7 mouse cellular contexts compared by ENCODE assay signal in the genomic region with DNA sequence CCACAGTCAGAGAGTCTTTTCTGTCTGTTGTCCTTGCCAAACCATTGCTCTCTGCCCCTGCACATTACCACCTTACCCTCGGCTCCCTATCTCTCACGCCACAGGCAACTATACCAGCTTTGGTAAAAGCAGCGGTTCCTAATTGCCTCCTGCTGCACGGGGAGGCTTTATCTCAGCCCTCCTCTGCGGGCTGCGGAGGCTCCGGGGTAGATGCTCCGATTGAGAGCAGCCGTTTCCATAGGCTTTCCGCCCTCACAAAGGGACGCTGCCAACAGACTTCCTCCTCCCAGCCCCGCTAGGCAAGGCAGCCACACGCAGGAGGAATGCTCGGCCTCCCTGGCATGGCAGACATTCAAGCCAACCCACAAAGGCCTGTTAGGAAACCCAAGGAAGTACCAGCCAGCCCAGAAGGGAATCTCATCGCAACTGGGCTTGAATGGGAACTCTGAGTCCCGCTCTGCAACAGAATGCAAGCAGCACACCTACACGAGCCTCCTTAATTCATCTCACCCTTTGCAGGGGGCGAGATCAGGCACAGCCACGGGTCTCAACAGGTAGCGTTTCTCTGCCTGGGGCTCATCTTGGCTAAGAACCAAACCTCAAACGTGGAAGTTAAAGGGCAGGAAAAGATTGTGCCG.
DNase-seq lines count a peak whose midpoint lies in the region; ATAC-seq lines count a peak whose summit lies in the region.

No protein-coding gene starts in this region.

- H3K9me3 ChIP-seq in intestine, embryonic 16.5 days (ENCODE audit: control insufficient read depth, low read length), result no peaks in the 10 kb centered on the region
- H3K9me3 ChIP-seq in megakaryocyte, embryonic 14.5 days, result peaks cover 8% of the 10 kb centered on the region
- no peaks in the 10 kb centered on the region for H3K9me3 ChIP-seq in stomach, embryonic 15.5 days

- no peak overlapping the region for H3K27ac ChIP-seq in intestine, embryonic 16.5 days (ENCODE audit: low read length)
- no peak overlapping the region for H3K27ac ChIP-seq in stomach, embryonic 15.5 days

- intact Hi-C loops in left cerebral cortex, postnatal 25 days (cut with DNase I), result loop anchor here (2.0 kb wide), 1 partner anchor 116 kb away; the partner anchor contains the start of gene Rybp

- DNase-seq in NIH3T3 (ENCODE audit: low read depth), result peak; percentile 24
- peak; percentile 35 for DNase-seq in cerebellum, adult 9-10 months
- peak; percentile 47 to 60 for DNase-seq in frontal cortex, postnatal 14 days (ENCODE audit: low spot score in 2 of 2)
- DNase-seq in left cerebral cortex, postnatal 25 days (ENCODE audit: low spot score in 2 of 2), result peak; percentile 68 to 95

- H3K4me2 ChIP-seq in intestine, embryonic 16.5 days (ENCODE audit: low read depth, low read length), result peak overlapping the region; percentile 17; the same call in 1 of the 2 replicates
- peak overlapping the region; percentile 35; the same call in 1 of the 2 replicates for H3K4me2 ChIP-seq in stomach, embryonic 15.5 days

- no peak; the same call in 1 of the 2 replicates for ATAC-seq in intestine, embryonic 16.5 days
- ATAC-seq in stomach, embryonic 15.5 days (ENCODE audit: insufficient read depth, low FRiP score, low read depth), result no peak

- H3K9ac ChIP-seq in intestine, embryonic 16.5 days (ENCODE audit: low read depth, low read length), result peak overlapping the region; percentile 42
- H3K9ac ChIP-seq in stomach, embryonic 15.5 days, result no peak overlapping the region; the same call in 1 of the 2 replicates

- H3K4me3 ChIP-seq in intestine, embryonic 16.5 days (ENCODE audit: low read length), result no peak overlapping the region
- peak overlapping the region; percentile 85 for H3K4me3 ChIP-seq in megakaryocyte, embryonic 14.5 days (replicated peaks)
- H3K4me3 ChIP-seq in stomach, embryonic 15.5 days (replicated peaks), result 0 out of 2 replicates have a peak overlapping the region, but pooled peaks have one; percentile 8

- H3K4me1 ChIP-seq in intestine, embryonic 16.5 days (ENCODE audit: control insufficient read depth, insufficient read depth, low read length), result peaks cover 7% of the 10 kb centered on the region
- peaks cover 24% of the 10 kb centered on the region for H3K4me1 ChIP-seq in megakaryocyte, embryonic 14.5 days
- H3K4me1 ChIP-seq in stomach, embryonic 15.5 days, result peaks cover 10% of the 10 kb centered on the region

- no peaks in the 10 kb centered on the region for H3K36me3 ChIP-seq in intestine, embryonic 16.5 days (ENCODE audit: control insufficient read depth, insufficient read depth, low read length)
- no peaks in the 10 kb centered on the region for H3K36me3 ChIP-seq in megakaryocyte, embryonic 14.5 days (replicated peaks; ENCODE audit: low read length)
- no peaks in the 10 kb centered on the region for H3K36me3 ChIP-seq in stomach, embryonic 15.5 days

- WGBS in intestine, embryonic 16.5 days, result 20% methylated on average over 22 of the region's 22 CpGs
- WGBS in stomach, embryonic 15.5 days, result 14% methylated on average over 22 of the region's 22 CpGs

- no peaks in the 10 kb centered on the region for H3K27me3 ChIP-seq in intestine, embryonic 16.5 days (replicated peaks; ENCODE audit: control insufficient read depth, insufficient read depth, low read length)
- H3K27me3 ChIP-seq in megakaryocyte, embryonic 14.5 days (replicated peaks), result peaks cover 80% of the 10 kb centered on the region
- no peaks in the 10 kb centered on the region for H3K27me3 ChIP-seq in stomach, embryonic 15.5 days (replicated peaks)

Comparison
In these comparisons a context has a peak if more than half of its experiments do, and no peak if none do; other contexts are left out.
1. DNase-seq: peak in every context shown above with its lines; median percentile 82 in left cerebral cortex, postnatal 25 days; 54 in frontal cortex, postnatal 14 days; 35 in cerebellum, adult 9-10 months; 24 in NIH3T3.